ENCODE assay signal across 29 mouse cellular contexts in genomic region chr2:102763991-102764390, GRCm38 (mm10).
"Had no signal": no experiment of that assay in that cellular context is flagged by ENCODE, and none has a peak within 500 bp of the region (broad histone marks: within the 10 kb centered on the region; RNA-seq: fewer than 3 reads in every experiment).

No protein-coding gene starts in this region.

- H3K27ac ChIP-seq: embryonic facial prominence, embryonic 10.5 days; embryonic facial prominence, embryonic 12.5 days; embryonic facial prominence, embryonic 13.5 days; embryonic facial prominence, embryonic 15.5 days; forebrain, embryonic 10.5 days; forebrain, embryonic 12.5 days; forebrain, embryonic 13.5 days; forebrain, embryonic 15.5 days; heart, embryonic 10.5 days had no signal

- H3K4me1 ChIP-seq: embryonic facial prominence, embryonic 10.5 days; embryonic facial prominence, embryonic 12.5 days; embryonic facial prominence, embryonic 13.5 days; embryonic facial prominence, embryonic 15.5 days; forebrain, embryonic 10.5 days; forebrain, embryonic 12.5 days; forebrain, embryonic 13.5 days; forebrain, embryonic 15.5 days had no signal

- H3K9ac ChIP-seq: embryonic facial prominence, embryonic 12.5 days; embryonic facial prominence, embryonic 13.5 days; embryonic facial prominence, embryonic 15.5 days; forebrain, embryonic 12.5 days; forebrain, embryonic 13.5 days; forebrain, embryonic 15.5 days; forebrain, postnatal 0 days had no signal

- ATAC-seq: forebrain, embryonic 13.5 days; forebrain, embryonic 14.5 days; forebrain, embryonic 15.5 days; forebrain, postnatal 0 days had no signal

- H3K4me3 ChIP-seq: embryonic facial prominence, embryonic 10.5 days; embryonic facial prominence, embryonic 12.5 days; embryonic facial prominence, embryonic 13.5 days; embryonic facial prominence, embryonic 15.5 days; erythroblast, embryonic 14.5 days; forebrain, embryonic 10.5 days; forebrain, embryonic 12.5 days; forebrain, embryonic 13.5 days; forebrain, embryonic 15.5 days; heart, adult 2 months; heart, embryonic 10.5 days had no signal

- H3K27me3 ChIP-seq: embryonic facial prominence, embryonic 12.5 days; embryonic facial prominence, embryonic 13.5 days; embryonic facial prominence, embryonic 15.5 days; forebrain, embryonic 12.5 days; forebrain, embryonic 13.5 days; forebrain, embryonic 15.5 days had no signal

- H3K36me3 ChIP-seq: embryonic facial prominence, embryonic 10.5 days; embryonic facial prominence, embryonic 12.5 days; embryonic facial prominence, embryonic 13.5 days; embryonic facial prominence, embryonic 15.5 days; forebrain, embryonic 10.5 days; forebrain, embryonic 12.5 days; forebrain, embryonic 15.5 days; heart, embryonic 10.5 days had no signal

- DNase-seq: cerebellum, adult 18-20 months; cerebellum, adult 2 months; cerebellum, adult 8-10 months; cerebellum, adult 9-10 months; cerebellum, adult 9-11 months; cerebellum, postnatal 10 days; cerebellum, postnatal 14 days; cerebellum, postnatal 25 days; cerebellum, postnatal 36 days; embryo, embryonic 11 days; forebrain, postnatal 0 days; gastrocnemius, postnatal 10 days; gastrocnemius, postnatal 14 days; gastrocnemius, postnatal 25 days; gastrocnemius, postnatal 36 days; heart, adult 18-20 months; heart, adult 2 months had no signal

- H3K9me3 ChIP-seq: embryonic facial prominence, embryonic 10.5 days; embryonic facial prominence, embryonic 12.5 days; embryonic facial prominence, embryonic 13.5 days; embryonic facial prominence, embryonic 15.5 days; forebrain, embryonic 10.5 days; forebrain, embryonic 12.5 days; forebrain, embryonic 13.5 days; forebrain, embryonic 15.5 days; heart, embryonic 10.5 days had no signal

- H3K4me2 ChIP-seq: embryonic facial prominence, embryonic 12.5 days; embryonic facial prominence, embryonic 13.5 days; embryonic facial prominence, embryonic 15.5 days; forebrain, embryonic 12.5 days; forebrain, embryonic 13.5 days; forebrain, embryonic 15.5 days; heart, embryonic 11.5 days had no signal
